Mouse (Mus musculus) CD4-positive helper T cell, adult 2 months (primary cell): Measurements from ENCODE around the gene Ccdc60.
"Not testable (repeated sequence)": the region's sequence is repeated elsewhere in the genome, so short reads cannot be mapped to it uniquely, and the experiment has no call there.

Experiments
- DNase-seq: peaks from one replicate; pipeline ENCODE4 v3.0.0-alpha.2; 2012; ENCODE audit warnings: low read depth, missing footprints, low spot score

The Ccdc60 gene

GRCm38 (mm10) chr5:116288849-116289570 is at the start of gene Ccdc60:
Gene Ccdc60, minus strand, starts transcription at chr5:116288985.
- peak; percentile 15 for DNase-seq

DNA sequence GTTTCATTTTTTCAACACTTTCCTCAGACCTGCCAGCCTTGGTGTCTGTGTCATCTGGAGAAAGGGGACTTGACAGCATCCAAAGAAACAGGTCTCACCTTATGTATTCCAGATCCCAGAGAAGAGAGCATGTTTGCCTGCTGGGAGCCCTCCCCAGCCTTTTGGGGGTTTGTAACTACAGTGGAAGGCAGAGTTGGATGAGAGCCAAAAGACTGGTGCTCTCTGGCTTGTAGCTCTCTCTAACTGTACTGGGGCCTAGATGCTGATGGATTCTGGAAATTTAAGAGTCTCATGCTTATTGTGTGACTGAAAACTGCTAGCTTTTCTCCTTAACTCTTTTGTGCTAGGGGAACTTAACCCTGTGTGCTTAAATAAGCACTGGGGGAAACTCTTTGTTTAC is 47.4 kb upstream of the Ccdc60 start:
- no peak for DNase-seq

- DNase-seq, result no peak
Observed at GRCm38 (mm10) chr5:116328911-116329310, 40.1 kb upstream of the Ccdc60 start.

DNA sequence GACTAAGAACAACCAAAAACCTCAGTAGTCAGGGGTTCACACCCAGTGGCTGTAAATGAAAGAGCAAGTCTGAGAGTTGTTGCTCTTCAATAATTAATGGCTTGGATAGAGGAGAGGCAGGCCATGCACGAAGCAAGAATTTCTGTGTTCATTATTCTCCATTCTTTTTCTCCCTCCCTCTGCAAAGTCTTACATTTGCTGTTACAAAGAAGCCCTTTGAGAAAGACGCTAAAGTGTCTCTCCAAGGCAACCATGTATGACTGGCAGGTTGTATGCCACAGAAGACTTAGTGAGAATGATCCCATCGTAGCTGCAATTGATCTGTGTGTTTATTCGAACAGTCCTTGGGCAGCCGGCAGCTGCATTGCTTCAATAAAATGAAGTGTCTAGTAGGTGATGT is 34.6 kb upstream of the Ccdc60 start:
- no peak for DNase-seq

DNA sequence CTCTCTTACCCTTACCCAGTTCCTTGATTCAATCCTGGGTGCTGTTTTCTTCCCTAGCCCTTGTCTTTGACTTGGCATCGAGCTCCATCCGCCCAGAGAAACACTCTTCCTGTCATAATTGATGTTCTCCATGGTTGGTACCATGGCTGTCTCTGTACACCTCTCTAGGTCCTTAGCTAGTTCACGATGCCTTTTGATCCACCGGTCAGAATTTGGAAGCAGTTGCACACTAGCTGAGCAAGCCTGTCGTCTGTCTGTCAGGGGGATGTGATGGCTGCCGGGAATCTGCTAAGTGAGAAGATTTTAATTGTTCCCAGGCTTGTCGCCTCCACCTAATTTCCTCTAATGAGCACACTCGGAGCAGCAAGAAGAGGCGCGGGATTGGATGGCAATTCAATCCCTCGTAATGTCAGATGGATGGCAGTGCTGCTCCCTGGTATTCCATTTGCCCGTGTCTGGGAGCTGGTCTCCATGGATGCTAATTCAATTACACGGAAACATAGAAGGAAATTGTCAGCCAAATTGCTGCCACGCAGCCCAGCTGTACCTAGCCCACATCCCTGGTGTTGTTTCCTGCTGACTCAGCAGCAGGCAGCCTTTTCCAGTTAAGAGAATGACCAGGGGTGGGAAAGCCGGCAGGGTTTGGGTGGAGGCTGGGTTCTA is 33.7 kb upstream of the Ccdc60 start:
- DNase-seq, result no peak

DNA sequence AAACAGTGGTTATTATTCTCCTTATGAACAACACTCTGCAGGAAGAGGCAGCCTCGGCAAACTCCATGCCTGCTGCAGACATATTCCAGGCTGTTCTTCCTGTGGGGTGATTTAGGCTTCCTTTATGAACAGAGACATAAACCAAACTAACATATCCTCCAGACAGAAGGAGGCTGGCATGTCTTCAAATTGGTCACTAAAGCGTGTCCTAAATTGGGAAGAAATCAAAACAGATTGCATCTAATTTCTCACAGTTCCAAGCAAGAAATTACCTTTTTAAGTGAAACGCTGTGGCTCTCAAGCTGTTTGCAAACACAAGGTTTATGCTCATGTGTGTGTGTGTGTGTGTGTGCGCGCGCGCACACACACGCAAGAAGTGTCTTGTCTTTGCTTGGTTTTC is 24.9 kb upstream of the Ccdc60 start:
- DNase-seq, result no peak

GRCm38 (mm10) chr5:116312111-116312737 is 23.4 kb upstream of the Ccdc60 start:
- no peak for DNase-seq

- DNase-seq, result no peak
Observed at GRCm38 (mm10) chr5:116311636-116312035, 22.9 kb upstream of the Ccdc60 start.

DNA sequence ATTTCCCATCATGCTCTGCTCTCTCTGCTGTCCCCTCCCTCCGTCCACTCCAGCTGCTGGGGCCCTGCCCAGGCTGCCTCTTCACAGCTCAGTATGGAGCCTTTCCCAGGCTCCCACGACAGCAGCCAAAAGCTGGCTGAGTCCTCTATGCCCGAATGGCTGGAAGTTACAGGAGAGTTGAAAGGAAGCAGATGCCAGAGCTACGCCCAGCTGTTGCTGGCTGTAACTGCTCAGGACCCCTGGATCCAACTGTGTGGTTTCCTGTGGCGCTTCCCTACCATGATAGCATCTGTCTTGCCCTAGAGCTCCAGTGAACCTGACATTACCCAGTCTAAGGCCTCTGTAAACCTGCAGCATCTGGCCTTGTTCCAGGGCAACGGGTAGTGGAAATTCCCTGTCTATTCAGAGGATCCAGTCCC is 20.6 kb upstream of the Ccdc60 start:
- DNase-seq, result no peak

- no peak for DNase-seq
Observed at GRCm38 (mm10) chr5:116305557-116305956, 16.8 kb upstream of the Ccdc60 start.

- DNase-seq, result not testable (repeated sequence)
Observed at GRCm38 (mm10) chr5:116305146-116305545, 16.4 kb upstream of the Ccdc60 start.

- no peak for DNase-seq
Observed at GRCm38 (mm10) chr5:116300984-116301383, 12.2 kb upstream of the Ccdc60 start.

DNA sequence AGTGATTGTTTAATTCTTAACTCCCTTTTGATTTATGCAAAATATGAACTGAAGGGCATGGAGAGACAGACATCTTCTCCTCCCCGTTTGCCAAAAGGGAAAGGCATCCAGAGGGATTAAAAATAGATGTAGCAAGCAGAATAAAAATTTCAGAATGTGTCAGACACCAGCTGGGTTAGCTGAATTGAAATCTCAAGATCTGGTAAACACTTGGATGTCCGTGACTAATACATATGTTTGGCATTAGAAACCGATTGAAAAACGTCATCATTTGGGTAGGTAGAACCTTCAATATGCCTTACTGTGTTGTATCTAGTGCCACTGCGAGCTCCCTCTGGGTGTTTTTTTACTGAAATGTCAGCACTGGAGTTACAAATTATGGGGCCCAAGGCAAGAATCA is 4.7 kb upstream of the Ccdc60 start:
- DNase-seq, result no peak

GRCm38 (mm10) chr5:116290584-116290983 is 1.8 kb upstream of the Ccdc60 start:
- no peak for DNase-seq

GRCm38 (mm10) chr5:116289897-116290296 is 1.1 kb upstream of the Ccdc60 start:
- no peak for DNase-seq

- DNase-seq, result no peak
Observed at GRCm38 (mm10) chr5:116288183-116288582, 602 bp downstream of the Ccdc60 start.

GRCm38 (mm10) chr5:116285532-116286176 is 3.1 kb downstream of the Ccdc60 start:
- no peak for DNase-seq

- no peak for DNase-seq
Observed at GRCm38 (mm10) chr5:116280518-116280917, 8.3 kb downstream of the Ccdc60 start.

- no peak for DNase-seq
Observed at GRCm38 (mm10) chr5:116278436-116278918, 10.3 kb downstream of the Ccdc60 start.

GRCm38 (mm10) chr5:116277951-116278350 is 10.8 kb downstream of the Ccdc60 start:
- DNase-seq, result no peak

DNA sequence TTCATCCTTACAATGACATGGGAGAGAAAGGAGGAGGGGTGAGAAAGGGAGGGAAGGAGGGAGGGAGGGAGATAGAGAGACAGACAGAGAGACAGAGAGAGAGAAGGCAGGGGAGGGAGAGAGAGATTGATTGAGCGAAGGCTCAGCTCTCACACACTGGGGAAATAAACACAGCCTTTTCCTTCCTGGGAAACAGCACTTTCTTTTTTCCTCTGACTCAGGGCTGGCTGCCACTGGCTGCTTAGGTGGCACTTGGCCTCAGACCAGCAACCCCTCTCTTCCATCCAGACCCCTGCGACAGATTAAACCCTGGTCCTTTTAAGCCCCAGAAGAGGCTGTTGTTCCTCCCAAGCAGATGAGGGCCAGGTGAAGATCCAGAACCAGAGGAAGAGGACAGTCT is 14.0 kb downstream of the Ccdc60 start:
- no peak for DNase-seq

DNA sequence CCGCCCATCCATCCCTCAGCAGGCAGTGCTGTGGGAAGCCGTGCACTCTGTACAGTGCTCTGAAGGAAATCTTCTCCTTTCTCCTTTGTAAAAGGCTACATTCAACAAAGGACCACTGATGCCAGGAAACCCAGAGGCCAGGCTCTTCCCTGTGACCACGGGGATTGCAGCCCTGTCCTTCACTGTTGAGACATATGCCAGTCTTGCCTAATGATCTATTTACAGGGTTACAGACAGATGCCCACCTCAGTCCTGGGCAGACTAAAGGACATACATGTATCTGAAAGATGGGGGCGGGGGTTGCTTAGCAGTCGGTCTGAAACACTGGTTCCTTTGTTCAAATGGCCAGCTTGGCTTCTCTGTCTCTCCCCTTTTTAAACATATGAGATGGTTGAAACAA is 14.4 kb downstream of the Ccdc60 start:
- DNase-seq, result no peak
